Mouse (Mus musculus) small intestine, adult 2 months (tissue): ENCODE results near the gene Abcg5. TPM values are rescaled to one million over a fixed set of nuclear protein-coding genes. Genes with fewer than 3 reads are reported as not detected.
A peak's percentile ranks its signal among the peaks of the same experiment; 100 is the strongest.

Source experiments
- H3K27ac ChIP-seq: fragments of 200-500 bp; 2 replicates; pipeline ENCODE4 v1.5.1; 2012; ENCODE audit warnings: low read depth, low read length, control low read depth, inconsistent platforms; ENCODE audit not compliant: insufficient read depth
- H3K27me3 ChIP-seq: fragments of 200-500 bp; 2 replicates; pipeline ENCODE4 v1.6.1; 2012; ENCODE audit warnings: mild to moderate bottlenecking, moderate library complexity, low read length, inconsistent platforms; ENCODE audit not compliant: control insufficient read depth, insufficient read depth
- H3K36me3 ChIP-seq: fragments of 200-500 bp; 2 replicates; pipeline ENCODE4 v1.6.1; 2012; ENCODE audit warnings: mild to moderate bottlenecking, low read length, control low read depth, inconsistent platforms; ENCODE audit not compliant: control insufficient read depth, insufficient read depth
- H3K4me1 ChIP-seq: fragments of 200-500 bp; 2 replicates; pipeline ENCODE4 v1.6.1; 2012; ENCODE audit warnings: low read length, inconsistent platforms, mixed read lengths; ENCODE audit not compliant: control insufficient read depth, insufficient read depth, insufficient read length
- H3K4me3 ChIP-seq: fragments of 200-500 bp; 2 replicates; pipeline ENCODE4 v1.5.1; 2012; ENCODE audit warnings: low read depth, mild to moderate bottlenecking, control low read depth, inconsistent platforms, low read length, moderate library complexity
- CTCF ChIP-seq: fragments of 200-500 bp; IDR thresholded peaks from 2 replicates; pipeline ENCODE4 v1.5.1; 2012; ENCODE audit warnings: low read depth, mild to moderate bottlenecking, control low read depth, inconsistent platforms, low read length, moderate library complexity, mixed read lengths; ENCODE audit not compliant: insufficient replicate concordance, insufficient read length; ENCODE audit errors: extremely low read depth
- POLR2A ChIP-seq: fragments of 200-500 bp; IDR thresholded peaks from 2 replicates; pipeline ENCODE4 v1.6.1; 2012; ENCODE audit warnings: low read depth, mild to moderate bottlenecking, control low read depth, inconsistent platforms, low read length, moderate library complexity
- WGBS: fragments of 180-500 bp; shearing (Covaris S2); methylation state at CpG from one replicate; pipeline ENCODE4 v1.1.7; 2018; 5-methylcytosine and 5-hydroxymethylcytosine counted together
- polyA plus RNA-seq: library from polyadenylated mRNA; depleted of rRNA; stranded (reverse); fragments of >200 nt; gene quantifications from 2 replicates; pipeline ENCODE4 v1.2.3, GENCODE M21; 2012

Abcg5 gene
- polyA plus RNA-seq, 1 experiment: 335 TPM

DNA sequence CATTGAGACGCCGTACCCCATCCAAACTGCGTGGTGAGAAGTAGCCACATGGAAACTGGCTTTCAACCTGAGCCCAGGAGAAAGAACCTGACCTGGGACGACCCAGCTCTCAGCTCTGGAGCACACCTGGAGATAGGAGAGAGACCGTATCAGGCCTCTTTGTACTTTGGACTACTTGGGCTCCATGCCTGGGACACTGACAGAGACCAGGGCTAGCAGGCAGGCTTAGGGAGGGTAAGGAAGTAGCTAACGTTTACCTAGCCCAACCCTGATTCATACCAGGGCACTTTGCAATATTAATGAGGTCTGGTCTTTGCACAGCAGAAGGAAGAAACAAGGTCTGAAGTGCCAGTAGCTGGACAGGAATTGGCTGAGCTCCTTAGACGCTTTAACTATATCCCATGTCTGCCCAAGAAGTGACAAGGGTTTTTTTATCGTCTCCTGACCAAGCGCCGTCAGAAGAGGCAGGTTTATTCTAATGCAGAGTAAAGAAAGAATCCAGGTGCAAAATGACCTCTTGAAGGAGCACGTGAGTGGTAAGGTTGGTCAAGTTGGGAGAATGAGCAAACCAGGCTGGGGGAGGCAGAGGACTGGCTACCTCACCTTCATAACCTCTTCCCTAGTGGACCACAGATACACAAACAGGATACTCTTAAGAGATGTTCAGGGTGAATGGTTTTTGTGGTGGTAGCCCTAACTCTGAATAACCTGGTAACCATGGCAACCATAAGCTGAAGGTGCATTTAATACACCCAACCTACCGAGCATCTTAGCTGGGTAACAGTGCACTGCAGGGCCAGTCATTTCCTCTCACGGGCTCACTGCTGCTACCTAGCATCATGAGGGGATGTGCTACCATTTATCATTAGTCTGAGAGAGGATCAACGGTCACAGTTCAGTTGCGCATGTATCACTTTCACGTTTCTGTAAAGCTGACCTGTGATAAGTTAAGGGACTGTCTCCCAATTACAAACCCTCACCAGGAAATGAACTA lies 10.1 kb downstream of the Abcg5 start:
- Histone ChIP-seq H3K27ac (peak overlapping the region; percentile 99), H3K4me3 (no peak overlapping the region; the same call in 1 of the 2 replicates), H3K27me3 (no peaks in the 10 kb centered on the region), H3K4me1 (peaks cover 32% of the 10 kb centered on the region), H3K36me3 (peaks cover 75% of the 10 kb centered on the region)
- WGBS: 25% methylated on average over 16 of the region's 16 CpGs
- TF ChIP-seq POLR2A: no peak
- no peak for TF ChIP-seq CTCF

GRCm38 (mm10) chr17:84667848-84668247 lies 15.0 kb downstream of the Abcg5 start:
- Histone ChIP-seq H3K27me3 (no peaks in the 10 kb centered on the region), H3K4me3 (no peak overlapping the region), H3K27ac (no peak overlapping the region), H3K4me1 (peaks cover 25% of the 10 kb centered on the region), H3K36me3 (peaks cover 61% of the 10 kb centered on the region)
- WGBS: 86% methylated on average over 3 of the region's 3 CpGs
- TF ChIP-seq POLR2A (no peak), CTCF (no peak)

- 18% methylated on average over 9 of the region's 9 CpGs for WGBS
- peaks cover 59% of the 10 kb centered on the region for H3K36me3 ChIP-seq
- no peak overlapping the region for H3K4me3 ChIP-seq
- peak overlapping the region; percentile 70 for H3K27ac ChIP-seq
- H3K27me3 ChIP-seq: no peaks in the 10 kb centered on the region
- TF ChIP-seq CTCF: no peak
- TF ChIP-seq POLR2A: no peak
- peaks cover 16% of the 10 kb centered on the region for H3K4me1 ChIP-seq
Measured at GRCm38 (mm10) chr17:84665691-84666090, 17.1 kb downstream of the Abcg5 start.

DNA sequence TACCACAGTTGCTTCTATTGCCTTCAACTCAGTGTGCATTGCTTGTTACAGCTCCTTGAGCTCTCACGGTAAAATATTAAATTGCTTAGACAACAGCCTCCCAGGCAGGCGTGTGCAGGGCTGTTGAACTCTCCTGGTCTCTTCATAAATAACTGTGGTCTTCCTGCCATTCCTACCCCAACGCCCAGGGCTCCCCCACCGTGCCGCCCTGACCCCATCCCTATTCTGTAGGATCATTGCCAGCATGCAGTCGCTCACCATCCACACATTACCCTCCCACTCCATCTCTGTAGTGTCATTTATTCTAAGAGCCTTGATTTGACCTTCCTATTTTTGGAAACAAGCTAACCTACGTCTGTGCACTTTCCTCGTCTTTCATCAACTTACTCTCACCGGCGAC lies 17.8 kb downstream of the Abcg5 start:
- Histone ChIP-seq H3K36me3 (peaks cover 53% of the 10 kb centered on the region), H3K4me3 (no peak overlapping the region), H3K27ac (no peak overlapping the region), H3K27me3 (no peaks in the 10 kb centered on the region), H3K4me1 (peaks cover 16% of the 10 kb centered on the region)
- TF ChIP-seq POLR2A (no peak), CTCF (no peak)
- 74% methylated on average over 10 of the region's 10 CpGs for WGBS

DNA sequence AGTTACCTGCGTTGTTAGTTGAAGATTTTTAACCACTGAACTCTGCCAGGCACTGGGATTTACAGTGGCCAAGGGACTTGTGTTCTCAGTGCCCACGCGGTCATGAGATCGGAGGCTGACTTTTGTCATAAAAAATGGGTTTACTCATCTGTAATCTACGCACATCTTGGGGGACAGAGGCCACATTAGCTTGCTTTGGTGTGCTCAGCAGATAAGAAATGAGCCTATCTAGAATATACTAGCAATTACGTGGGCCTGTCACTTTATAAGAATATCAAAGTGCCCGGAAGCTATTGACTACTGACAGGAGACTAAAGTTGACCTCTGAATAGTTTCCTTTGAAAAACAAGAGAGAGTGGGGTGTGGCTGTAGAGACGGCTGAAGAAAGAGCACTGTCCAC lies 23.9 kb downstream of the Abcg5 start:
- Histone ChIP-seq H3K4me3 (no peak overlapping the region), H3K27me3 (no peaks in the 10 kb centered on the region), H3K4me1 (peaks cover 21% of the 10 kb centered on the region), H3K36me3 (peaks cover 28% of the 10 kb centered on the region), H3K27ac (peak overlapping the region; percentile 86)
- WGBS: 30% methylated on average over 8 of the region's 8 CpGs
- TF ChIP-seq POLR2A (no peak), CTCF (no peak)

- Histone ChIP-seq H3K36me3 (peaks cover 22% of the 10 kb centered on the region), H3K27me3 (no peaks in the 10 kb centered on the region), H3K4me1 (peaks cover 24% of the 10 kb centered on the region), H3K27ac (peak overlapping the region; percentile 82), H3K4me3 (no peak overlapping the region)
- WGBS: 53% methylated on average over 5 of the region's 5 CpGs
- no peak for TF ChIP-seq CTCF
- no peak for TF ChIP-seq POLR2A
Measured at GRCm38 (mm10) chr17:84658195-84658594, 24.6 kb downstream of the Abcg5 start.

DNA sequence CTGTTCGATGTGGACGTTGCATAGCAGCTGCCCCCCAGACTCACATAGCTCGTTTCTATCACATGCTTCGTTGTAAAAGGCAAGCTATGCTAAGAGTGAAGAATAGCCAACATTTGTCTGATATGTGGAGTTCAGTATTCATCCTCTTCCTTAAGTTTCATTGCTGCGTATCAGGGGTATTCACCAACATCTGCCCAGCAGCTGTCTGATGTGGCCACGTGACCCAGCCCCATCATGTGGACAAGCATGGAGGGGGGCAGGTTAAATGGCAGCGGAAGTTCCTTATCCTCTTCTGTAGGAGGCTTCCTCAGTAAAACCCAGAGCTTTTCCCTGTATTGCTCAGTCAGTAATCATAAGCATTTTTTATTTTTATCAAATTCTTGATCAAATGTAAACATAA lies 25.0 kb downstream of the Abcg5 start:
- WGBS: 84% methylated on average over 7 of the region's 7 CpGs
- Histone ChIP-seq H3K4me3 (no peak overlapping the region), H3K4me1 (peaks cover 27% of the 10 kb centered on the region), H3K36me3 (peaks cover 20% of the 10 kb centered on the region), H3K27me3 (no peaks in the 10 kb centered on the region), H3K27ac (no peak overlapping the region)
- no peak for TF ChIP-seq POLR2A
